Mouse (Mus musculus): ENCODE results near the gene Acp1. TPM values are rescaled to one million over a fixed set of nuclear protein-coding genes. Genes with fewer than 3 reads are reported as not detected.
A peak's percentile ranks its signal among the peaks of the same experiment; 100 is the strongest.

Acp1 gene
- 151 and 164 TPM in 2 replicates for polyA plus RNA-seq (2015; fragmentation: Nextera tagmentation; extraction: Ambion mirVana)

- peaks cover 13% of the 10 kb centered on the region for H3K4me1 ChIP-seq
Observed at GRCm38 (mm10) chr12:30911261-30912047, at the start of gene Acp1, which contains the start of gene Sh3yl1. Acp1 (minus strand) TSS chr12:30911589. Sh3yl1 (plus strand) TSS chr12:30911668.

GRCm38 (mm10) chr12:30944197-30944596, 32.8 kb upstream of the Acp1 start:
- no peak for ATAC-seq (ENCODE audit: insufficient read depth, low FRiP score, low read depth)
- no peak overlapping the region for H3K4me3 ChIP-seq (replicated peaks)
- WGBS: 52% methylated on average over 3 of the region's 3 CpGs
- peak overlapping the region; percentile 31; the same call in 1 of the 2 replicates for H3K27ac ChIP-seq
- no peaks in the 10 kb centered on the region for H3K36me3 ChIP-seq
- H3K27me3 ChIP-seq (replicated peaks): no peaks in the 10 kb centered on the region
- H3K9ac ChIP-seq: no peak overlapping the region
- H3K9me3 ChIP-seq: no peaks in the 10 kb centered on the region
- no peaks in the 10 kb centered on the region for H3K4me1 ChIP-seq
- H3K4me2 ChIP-seq: no peak overlapping the region

More at GRCm38 (mm10) chr12:30911261-30912047, at the start of gene Acp1, which contains the start of gene Sh3yl1:
- Histone ChIP-seq H3K4me2 (peak within 1 kb of the TSS; percentile 88), H3K27me3 (replicated peaks) (no peaks in the 10 kb centered on the region), H3K27ac (peak within 1 kb of the TSS; percentile 73), H3K36me3 (no peaks in the 10 kb centered on the region), H3K9ac (peak within 1 kb of the TSS; percentile 73), H3K4me3 (replicated peaks) (peak within 1 kb of the TSS; percentile 82), H3K9me3 (no peaks in the 10 kb centered on the region)
- WGBS: under 1% methylated on average over 52 of the region's 52 CpGs
- peak; percentile 94 for ATAC-seq (ENCODE audit: insufficient read depth, low FRiP score, low read depth)

- no peaks in the 10 kb centered on the region for H3K27me3 ChIP-seq (replicated peaks)
- no peak overlapping the region for H3K4me3 ChIP-seq (replicated peaks)
- WGBS: 75% methylated on average over 14 of the region's 14 CpGs
- peak overlapping the region; percentile 52 for H3K27ac ChIP-seq
- peak; percentile 88 for ATAC-seq (ENCODE audit: insufficient read depth, low FRiP score, low read depth)
- H3K4me2 ChIP-seq: no peak overlapping the region
- no peaks in the 10 kb centered on the region for H3K4me1 ChIP-seq
- no peak overlapping the region for H3K9ac ChIP-seq
- H3K36me3 ChIP-seq: no peaks in the 10 kb centered on the region
- H3K9me3 ChIP-seq: no peaks in the 10 kb centered on the region
Observed at GRCm38 (mm10) chr12:30943057-30943986, 31.9 kb upstream of the Acp1 start.

- Histone ChIP-seq H3K9ac (no peak overlapping the region), H3K27me3 (replicated peaks) (no peaks in the 10 kb centered on the region), H3K4me1 (no peaks in the 10 kb centered on the region), H3K9me3 (no peaks in the 10 kb centered on the region), H3K36me3 (no peaks in the 10 kb centered on the region), H3K4me3 (replicated peaks) (no peak overlapping the region), H3K4me2 (no peak overlapping the region), H3K27ac (no peak overlapping the region)
- ATAC-seq (ENCODE audit: insufficient read depth, low FRiP score, low read depth): no peak
- WGBS: 67% methylated on average over 2 of the region's 2 CpGs
Observed at GRCm38 (mm10) chr12:30936899-30937298, 25.5 kb upstream of the Acp1 start.

GRCm38 (mm10) chr12:30933299-30933698, 21.9 kb upstream of the Acp1 start:
- no peaks in the 10 kb centered on the region for H3K4me1 ChIP-seq
- ATAC-seq (ENCODE audit: insufficient read depth, low FRiP score, low read depth): no peak
- no peaks in the 10 kb centered on the region for H3K36me3 ChIP-seq
- no peak overlapping the region for H3K9ac ChIP-seq
- 82% methylated on average over 2 of the region's 2 CpGs for WGBS
- no peak overlapping the region for H3K4me2 ChIP-seq
- no peaks in the 10 kb centered on the region for H3K9me3 ChIP-seq
- no peaks in the 10 kb centered on the region for H3K27me3 ChIP-seq (replicated peaks)
- no peak overlapping the region for H3K4me3 ChIP-seq (replicated peaks)
- H3K27ac ChIP-seq: no peak overlapping the region

GRCm38 (mm10) chr12:30928182-30928581, 16.8 kb upstream of the Acp1 start:
- no peaks in the 10 kb centered on the region for H3K27me3 ChIP-seq (replicated peaks)
- no peaks in the 10 kb centered on the region for H3K4me1 ChIP-seq
- WGBS: 83% methylated on average over 6 of the region's 6 CpGs
- H3K4me2 ChIP-seq: no peak overlapping the region
- no peak overlapping the region for H3K27ac ChIP-seq
- peaks cover 4% of the 10 kb centered on the region; the same call in 1 of the 2 replicates for H3K36me3 ChIP-seq
- ATAC-seq (ENCODE audit: insufficient read depth, low FRiP score, low read depth): no peak
- H3K9ac ChIP-seq: no peak overlapping the region
- H3K9me3 ChIP-seq: no peaks in the 10 kb centered on the region
- no peak overlapping the region for H3K4me3 ChIP-seq (replicated peaks)

GRCm38 (mm10) chr12:30922401-30922800, 11.0 kb upstream of the Acp1 start:
- Histone ChIP-seq H3K9ac (no peak overlapping the region), H3K9me3 (no peaks in the 10 kb centered on the region), H3K4me2 (no peak overlapping the region), H3K36me3 (peaks cover 4% of the 10 kb centered on the region; the same call in 1 of the 2 replicates), H3K4me3 (replicated peaks) (no peak overlapping the region), H3K27me3 (replicated peaks) (no peaks in the 10 kb centered on the region), H3K4me1 (no peaks in the 10 kb centered on the region), H3K27ac (no peak overlapping the region)
- ATAC-seq (ENCODE audit: insufficient read depth, low FRiP score, low read depth): 0 out of 2 replicates have a peak, but pooled peaks have one; percentile 18
- WGBS: 83% methylated on average over 3 of the region's 3 CpGs

GRCm38 (mm10) chr12:30912840-30913239, 1.5 kb upstream of the Acp1 start:
- H3K4me2 ChIP-seq: peak overlapping the region; percentile 88
- H3K9ac ChIP-seq: no peak overlapping the region
- 52% methylated on average over 3 of the region's 3 CpGs for WGBS
- H3K27ac ChIP-seq: 0 out of 2 replicates have a peak overlapping the region, but pooled peaks have one; percentile 73
- peak overlapping the region; percentile 82 for H3K4me3 ChIP-seq (replicated peaks)
- H3K27me3 ChIP-seq (replicated peaks): no peaks in the 10 kb centered on the region
- peaks cover 13% of the 10 kb centered on the region for H3K4me1 ChIP-seq
- H3K9me3 ChIP-seq: no peaks in the 10 kb centered on the region
- H3K36me3 ChIP-seq: no peaks in the 10 kb centered on the region
- no peak for ATAC-seq (ENCODE audit: insufficient read depth, low FRiP score, low read depth)

GRCm38 (mm10) chr12:30912048-30912381, 626 bp upstream of the Acp1 start:
- ATAC-seq (ENCODE audit: insufficient read depth, low FRiP score, low read depth): peak; percentile 82
- Histone ChIP-seq H3K36me3 (no peaks in the 10 kb centered on the region), H3K9me3 (no peaks in the 10 kb centered on the region), H3K27me3 (replicated peaks) (no peaks in the 10 kb centered on the region), H3K4me3 (replicated peaks) (peak overlapping the region; percentile 82), H3K4me1 (peaks cover 13% of the 10 kb centered on the region), H3K4me2 (peak overlapping the region; percentile 88), H3K27ac (peak overlapping the region; percentile 73), H3K9ac (peak overlapping the region; percentile 40)
- under 1% methylated on average over 19 of the region's 19 CpGs for WGBS

GRCm38 (mm10) chr12:30910860-30911259, 529 bp downstream of the Acp1 start:
- H3K9me3 ChIP-seq: no peaks in the 10 kb centered on the region
- H3K4me3 ChIP-seq (replicated peaks): peak overlapping the region; percentile 82
- peak overlapping the region; percentile 69 for H3K4me2 ChIP-seq
- ATAC-seq (ENCODE audit: insufficient read depth, low FRiP score, low read depth): no peak
- H3K27me3 ChIP-seq (replicated peaks): no peaks in the 10 kb centered on the region
- peaks cover 13% of the 10 kb centered on the region for H3K4me1 ChIP-seq
- H3K9ac ChIP-seq: peak overlapping the region; percentile 73
- 16% methylated on average over 8 of the region's 8 CpGs for WGBS
- H3K36me3 ChIP-seq: no peaks in the 10 kb centered on the region
- 0 out of 2 replicates have a peak overlapping the region, but pooled peaks have one; percentile 8 for H3K27ac ChIP-seq

- no peak overlapping the region for H3K9ac ChIP-seq
- WGBS: 74% methylated on average over 2 of the region's 2 CpGs
- peak overlapping the region; percentile 69 for H3K4me2 ChIP-seq
- peaks cover 13% of the 10 kb centered on the region for H3K4me1 ChIP-seq
- H3K27me3 ChIP-seq (replicated peaks): no peaks in the 10 kb centered on the region
- no peak overlapping the region for H3K27ac ChIP-seq
- H3K4me3 ChIP-seq (replicated peaks): no peak overlapping the region
- no peaks in the 10 kb centered on the region for H3K36me3 ChIP-seq
- no peak for ATAC-seq (ENCODE audit: insufficient read depth, low FRiP score, low read depth)
- H3K9me3 ChIP-seq: no peaks in the 10 kb centered on the region
Observed at GRCm38 (mm10) chr12:30909881-30910280, 1.5 kb downstream of the Acp1 start.
